Mouse (Mus musculus): ENCODE results near the gene Itga5. TPM values are rescaled to one million over a fixed set of nuclear protein-coding genes. Genes with fewer than 3 reads are reported as not detected.
"Not testable (repeated sequence)": the region's sequence is repeated elsewhere in the genome, so short reads cannot be mapped to it uniquely, and the experiment has no call there.

Itga5 gene
- total RNA-seq (2022): 1 to 10 TPM; 5.7 to 7.2 (median 5.9) TPM

- DNase-seq (ENCODE audit: low spot score in 2 of 2): no peak
These were observed at the start of gene Itga5 for GRCm38 (mm10) chr15:103366376-103367149. Gene Itga5 (minus strand): TSS chr15:103366763.

DNA sequence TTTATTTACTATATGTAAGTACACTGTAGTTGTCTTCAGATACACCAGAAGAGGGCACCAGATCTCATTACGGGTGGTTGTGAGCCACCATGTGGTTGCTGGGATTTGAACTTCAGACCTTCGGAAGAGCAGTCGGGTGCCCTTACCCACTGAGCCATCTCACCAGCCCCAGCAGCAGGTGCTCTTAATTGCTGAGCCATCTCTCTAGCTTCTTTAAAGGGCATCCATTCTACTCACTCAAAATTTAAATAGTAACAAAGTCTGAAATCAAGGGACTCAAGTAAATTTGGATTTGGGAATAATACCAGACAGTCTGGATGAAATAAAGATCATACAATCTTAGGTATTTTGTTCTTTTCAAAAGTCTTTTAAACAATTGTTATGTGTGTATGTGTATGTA is 39.0 kb upstream of the Itga5 start:
- not testable (repeated sequence) for DNase-seq (ENCODE audit: low spot score in 2 of 2)

DNA sequence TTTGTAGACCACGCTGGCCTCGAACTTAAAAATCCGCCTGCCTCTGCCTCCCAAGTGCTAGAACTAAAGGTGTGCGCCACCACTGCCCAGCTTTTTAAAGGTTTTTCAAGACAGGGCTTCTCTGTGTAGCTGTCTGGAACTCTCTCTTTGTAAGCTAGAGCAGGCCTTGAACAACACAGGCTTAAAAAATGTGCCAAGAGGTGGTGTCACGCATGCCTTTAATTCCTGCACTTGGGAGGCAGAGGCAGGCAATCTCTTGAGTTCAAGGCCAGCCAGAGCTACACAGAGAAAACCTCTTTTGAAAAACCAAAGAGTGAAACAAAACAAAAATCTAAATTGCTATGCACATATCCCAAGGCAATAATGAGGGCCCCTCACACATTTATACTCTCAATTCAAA is 34.8 kb upstream of the Itga5 start:
- DNase-seq (ENCODE audit: low spot score in 2 of 2): no peak

GRCm38 (mm10) chr15:103393577-103393976 is 27.0 kb upstream of the Itga5 start:
- no peak for DNase-seq (ENCODE audit: low spot score in 2 of 2)

GRCm38 (mm10) chr15:103388556-103389145 is 22.1 kb upstream of the Itga5 start:
- DNase-seq (ENCODE audit: low spot score in 2 of 2): no peak

DNA sequence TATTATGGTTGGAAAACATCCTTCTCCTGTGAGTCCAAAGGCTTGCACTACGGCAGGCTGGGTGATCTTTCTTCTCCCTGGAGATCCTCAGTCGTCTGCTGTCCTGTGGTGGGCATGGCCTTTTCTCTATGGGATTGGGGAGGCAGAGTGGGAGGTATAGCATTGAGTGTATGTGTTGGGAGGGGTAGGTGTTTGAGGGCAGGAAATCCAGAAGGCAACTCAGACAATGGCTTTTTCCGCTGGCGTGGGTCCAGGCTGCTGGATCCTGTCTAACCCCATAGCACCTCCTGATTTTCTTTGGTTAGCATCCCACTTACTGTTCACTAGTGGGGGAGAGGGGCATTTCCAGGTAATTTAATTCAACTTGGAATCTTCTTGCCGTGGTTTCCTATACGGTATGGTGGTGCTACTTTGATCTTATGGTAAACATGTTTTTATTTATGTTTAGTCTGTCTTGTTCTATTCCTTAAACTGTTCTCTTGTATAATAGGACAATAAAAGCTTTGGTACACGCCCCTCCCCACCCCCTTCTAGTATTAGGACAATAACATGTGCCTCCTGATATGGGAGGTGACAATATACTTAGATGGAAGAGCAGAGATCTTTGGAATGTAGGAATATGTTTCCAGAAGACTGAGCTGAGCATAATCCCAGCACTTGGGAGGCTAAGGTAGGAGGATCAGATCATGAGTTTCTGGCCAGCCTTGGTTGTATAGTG is 17.4 kb upstream of the Itga5 start:
- DNase-seq (ENCODE audit: low spot score in 2 of 2): no peak

DNA sequence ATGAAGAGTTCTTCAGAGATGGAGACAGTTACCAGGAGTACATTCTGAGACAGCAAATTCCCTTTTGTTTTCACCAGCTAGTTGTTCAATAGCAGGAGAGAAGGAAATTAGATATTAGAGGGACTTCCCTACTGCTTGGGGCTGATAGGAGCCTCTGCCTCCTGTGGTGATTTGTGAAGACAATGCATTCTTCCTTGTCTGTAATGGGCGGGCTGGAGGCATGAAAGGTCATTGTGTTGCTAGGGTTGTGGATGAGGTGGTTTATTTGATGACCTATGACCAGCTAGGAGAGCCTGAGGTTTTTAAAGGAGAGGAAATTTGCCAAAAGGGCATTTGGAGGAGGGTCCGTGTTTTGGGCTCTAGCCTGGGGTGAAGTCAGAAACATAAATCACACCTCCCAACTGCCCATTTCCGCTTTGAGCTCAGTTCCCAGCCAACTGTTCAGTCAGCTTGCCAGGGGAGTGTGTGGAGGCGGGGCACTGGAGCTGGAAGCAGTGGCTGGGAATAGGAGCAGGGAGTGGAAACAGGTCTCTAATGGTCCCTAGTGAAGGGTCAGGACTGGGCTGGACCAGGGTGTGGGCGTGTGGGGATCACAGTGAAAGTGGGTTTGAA is 16.3 kb upstream of the Itga5 start:
- DNase-seq (ENCODE audit: low spot score in 2 of 2): no peak

DNA sequence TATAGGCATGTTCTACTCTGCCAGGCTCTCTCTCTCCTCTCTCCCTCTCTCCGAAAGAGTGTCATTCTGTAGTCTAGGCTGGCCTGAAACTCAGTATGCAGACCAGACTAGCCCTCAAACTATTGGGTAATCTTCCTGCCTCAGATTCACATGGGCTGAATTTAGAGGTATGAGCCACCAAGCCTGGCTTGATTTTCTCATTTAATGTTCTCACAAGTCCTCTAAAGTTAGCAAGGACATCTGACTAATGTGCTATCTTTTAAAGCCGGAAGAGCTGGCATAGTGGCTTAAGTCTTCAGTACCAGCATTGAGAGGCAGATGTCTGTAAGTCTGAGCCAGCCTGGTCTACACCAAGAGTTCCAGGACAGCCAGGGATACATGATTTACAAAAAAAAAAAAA is 15.5 kb upstream of the Itga5 start:
- DNase-seq (ENCODE audit: low spot score in 2 of 2): no peak

GRCm38 (mm10) chr15:103378665-103379356 is 12.2 kb upstream of the Itga5 start:
- DNase-seq (ENCODE audit: low spot score in 2 of 2): no peak

DNA sequence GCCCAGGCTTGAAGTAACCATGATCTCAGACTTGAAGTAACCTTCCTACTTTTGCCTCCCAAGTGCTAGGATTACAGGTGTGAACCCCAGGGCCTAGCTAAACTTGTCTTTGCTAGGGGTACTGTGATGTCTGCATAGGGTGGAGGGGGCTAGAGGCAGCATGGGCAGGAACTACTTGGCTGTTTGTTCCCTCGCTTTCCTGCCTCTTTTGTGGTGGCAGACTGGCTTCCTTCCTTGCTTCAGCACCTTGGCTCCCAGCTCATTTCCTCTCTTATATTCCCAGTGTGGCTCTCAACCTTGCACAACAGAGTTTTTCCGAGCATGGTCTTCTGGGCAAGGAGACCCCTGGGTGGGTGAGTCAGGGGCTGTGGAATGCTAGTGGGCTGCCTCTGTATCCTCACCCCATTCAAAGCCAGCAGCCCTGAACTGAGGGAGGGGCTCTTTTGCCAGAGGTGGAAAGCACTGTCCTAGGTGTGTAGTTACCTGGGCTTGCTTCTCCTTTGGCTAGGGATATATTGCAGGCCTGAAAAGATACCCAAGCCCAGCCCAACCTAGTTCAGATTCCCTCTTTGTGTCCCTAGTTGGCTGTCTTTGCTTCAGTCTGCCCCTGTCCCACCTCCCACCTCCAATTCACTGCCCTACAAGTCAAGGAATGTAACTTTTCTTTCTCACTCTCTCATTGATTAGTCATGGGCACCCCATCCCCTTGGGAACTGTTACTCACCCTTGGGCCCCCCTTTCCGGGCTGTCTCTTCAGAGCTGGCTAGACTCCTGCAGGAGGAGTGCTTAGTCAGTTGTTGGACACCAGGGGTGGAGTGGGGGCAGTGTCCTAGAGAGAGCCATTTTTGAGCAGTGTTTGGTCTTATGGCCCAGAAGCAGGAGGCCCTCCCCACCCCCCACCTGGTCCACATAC is 11.4 kb upstream of the Itga5 start:
- no peak for DNase-seq (ENCODE audit: low spot score in 2 of 2)

DNA sequence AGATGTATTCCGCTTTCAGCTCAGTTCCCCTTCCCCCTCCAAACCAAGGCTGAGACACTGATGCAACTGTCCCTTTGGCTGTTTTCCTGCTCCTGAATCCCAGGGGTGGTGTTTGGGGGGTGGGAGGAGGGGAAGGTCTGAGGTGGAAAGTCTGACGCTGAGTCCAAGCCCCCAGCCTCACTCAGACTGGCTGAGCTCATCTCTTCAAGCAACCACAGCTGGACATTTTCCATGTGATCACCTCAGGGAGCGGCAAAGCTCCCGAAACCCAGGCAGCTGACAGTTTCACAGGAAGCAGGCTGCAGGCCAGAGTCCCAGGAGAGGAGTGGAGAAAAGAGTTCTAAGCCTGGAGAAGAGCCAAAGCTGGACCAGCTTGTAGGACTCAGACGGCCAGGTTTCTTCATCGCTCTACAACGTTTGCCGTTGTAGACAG is 10.3 kb upstream of the Itga5 start:
- no peak for DNase-seq (ENCODE audit: low spot score in 2 of 2)

DNA sequence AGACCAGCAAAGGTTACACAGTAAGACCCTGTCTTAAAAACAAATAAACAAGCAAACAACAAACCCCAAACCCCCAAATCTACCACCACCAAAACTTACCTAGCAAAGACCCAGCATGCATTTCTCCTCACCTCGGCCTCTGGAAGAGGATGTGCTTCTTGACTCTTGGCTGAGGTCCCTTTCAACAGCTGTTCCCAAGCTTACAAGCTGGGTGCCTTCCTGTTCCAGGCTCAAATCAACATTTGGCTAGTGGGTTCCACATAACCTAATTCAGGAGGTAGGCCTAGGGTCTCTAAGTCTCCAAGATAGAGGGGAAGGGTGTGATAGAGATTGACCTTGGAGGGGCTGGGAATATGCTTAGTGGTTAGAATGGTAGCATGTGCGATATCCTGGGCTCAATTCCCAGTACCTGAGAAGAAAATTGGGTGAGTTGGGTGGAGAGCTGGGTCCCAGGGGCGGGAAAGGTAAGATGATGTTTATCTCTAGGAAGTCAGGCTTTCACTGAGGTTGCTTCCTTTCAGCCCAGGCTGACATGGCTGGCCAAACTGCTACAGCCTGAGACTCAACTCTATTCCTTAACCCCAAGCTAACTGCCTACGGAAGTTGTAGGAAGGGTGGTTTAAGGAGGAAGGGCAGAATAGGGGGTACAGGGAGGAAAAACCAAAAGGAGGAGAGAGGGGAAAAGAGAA is 8.7 kb upstream of the Itga5 start:
- no peak for DNase-seq (ENCODE audit: low spot score in 2 of 2)

GRCm38 (mm10) chr15:103372461-103372860 is 5.9 kb upstream of the Itga5 start:
- no peak for DNase-seq (ENCODE audit: low spot score in 2 of 2)

DNA sequence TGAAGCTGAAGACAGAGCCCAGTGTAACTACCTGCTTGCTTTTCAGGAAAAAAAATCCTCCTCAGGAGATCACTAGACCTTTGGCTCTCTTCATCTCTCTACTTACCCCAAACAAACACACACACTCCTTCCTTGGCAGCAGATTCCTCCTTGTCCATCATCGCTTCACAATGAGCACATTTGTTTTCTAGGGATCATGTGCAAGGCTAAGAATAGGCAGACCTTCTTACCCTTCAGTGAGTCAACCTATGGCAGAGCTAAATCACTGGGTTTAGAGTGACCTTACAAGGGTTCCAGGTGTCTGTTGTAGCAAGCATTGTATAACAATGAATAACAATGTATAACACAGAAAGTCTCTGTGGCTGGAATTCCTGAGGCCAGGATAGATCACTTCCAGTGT is 5.2 kb upstream of the Itga5 start:
- no peak for DNase-seq (ENCODE audit: low spot score in 2 of 2)

GRCm38 (mm10) chr15:103371208-103371607 is 4.6 kb upstream of the Itga5 start:
- DNase-seq (ENCODE audit: low spot score in 2 of 2): no peak

GRCm38 (mm10) chr15:103370462-103370861 is 3.9 kb upstream of the Itga5 start:
- DNase-seq (ENCODE audit: low spot score in 2 of 2): no peak

DNA sequence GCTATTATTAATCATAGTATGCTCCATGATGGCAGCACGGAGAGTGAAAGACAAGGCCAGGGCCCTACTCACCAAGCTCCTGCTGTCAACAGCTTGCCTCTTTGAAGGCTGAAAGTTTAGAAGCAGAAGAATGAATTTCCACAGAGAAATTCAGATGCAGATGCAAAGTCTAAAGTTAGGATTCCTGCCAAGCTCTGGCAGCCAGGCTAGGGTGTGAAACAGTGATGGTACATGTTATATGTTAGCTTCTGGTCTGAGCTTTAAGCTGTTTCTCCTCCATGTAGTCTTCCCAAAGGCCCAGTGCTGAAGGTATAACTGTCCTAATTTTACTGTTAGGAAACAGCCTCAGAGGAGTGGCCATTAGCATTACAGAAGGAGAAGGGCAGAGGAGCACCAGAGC is 2.6 kb upstream of the Itga5 start:
- DNase-seq (ENCODE audit: low spot score in 2 of 2): no peak

DNA sequence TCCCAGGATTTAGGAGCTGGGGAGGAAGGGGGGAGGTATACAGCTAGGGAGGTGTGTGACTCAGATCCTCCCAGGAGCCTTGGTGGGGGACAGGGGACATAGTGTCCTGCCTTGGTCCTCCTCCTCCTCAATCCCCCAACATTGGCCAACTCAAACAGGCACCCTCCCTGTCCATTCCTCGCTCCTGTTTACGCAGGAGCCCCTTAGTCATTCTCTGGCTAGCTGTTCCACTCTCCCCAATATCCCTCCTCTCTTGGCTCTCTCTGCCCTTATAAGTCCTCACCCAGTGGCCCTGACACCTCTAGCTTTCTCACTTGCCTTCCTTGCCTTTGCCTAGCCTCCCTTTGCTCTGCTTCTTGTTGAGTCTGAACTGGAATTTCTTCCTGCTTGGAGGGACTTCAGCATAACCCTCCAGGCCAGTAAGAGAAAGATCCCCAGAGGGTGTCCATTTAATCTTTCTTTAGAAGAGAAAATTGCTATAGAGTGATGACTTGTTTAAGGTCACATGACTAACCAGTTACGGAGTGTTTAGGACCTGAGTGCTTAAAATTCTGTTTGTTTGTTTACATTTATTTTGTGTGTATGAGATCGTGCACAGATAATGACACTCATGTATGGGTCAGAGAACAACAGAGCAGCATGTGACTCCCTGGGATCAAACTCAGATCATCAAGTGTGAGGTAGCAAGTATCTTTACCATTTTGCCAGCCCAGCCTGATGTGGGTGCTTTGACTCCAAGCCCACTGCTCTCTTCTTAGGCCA is 1.8 kb upstream of the Itga5 start:
- no peak for DNase-seq (ENCODE audit: low spot score in 2 of 2)

All from left cerebral cortex, adult 8-10 months (tissue).